Mouse (Mus musculus): ENCODE data around the gene Rnf141. TPM values are rescaled to one million over a fixed set of nuclear protein-coding genes. Genes with fewer than 3 reads are reported as not detected.

The Rnf141 gene
- polyA plus RNA-seq, 1 experiment = 79.9 TPM

DNA sequence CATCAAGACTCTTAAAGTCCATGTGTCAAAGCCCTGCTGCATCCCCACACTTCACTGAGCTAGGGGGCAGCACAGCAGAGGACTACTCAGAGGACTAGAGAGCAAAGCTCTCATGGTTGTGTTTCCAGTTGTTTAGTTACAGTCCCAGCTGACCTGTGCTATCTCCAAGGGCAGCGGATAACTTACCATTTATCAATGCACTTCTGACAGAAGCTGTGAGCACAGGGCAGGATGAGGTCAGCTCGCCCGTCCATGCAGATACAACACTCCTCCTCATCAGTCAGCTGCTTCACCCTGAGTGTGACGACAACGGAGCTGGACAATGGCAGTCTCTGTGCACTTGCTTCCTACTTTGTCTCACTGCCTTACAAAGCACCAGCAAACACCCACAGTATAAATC lies 23.2 kb downstream of the Rnf141 start:
- Histone ChIP-seq H3K4me1 (ENCODE audit: control insufficient read depth, insufficient read depth, low read length) (peaks cover 7% of the 10 kb centered on the region), H3K27ac (ENCODE audit: insufficient read depth, low read length) (no peak overlapping the region), H3K4me3 (ENCODE audit: insufficient read depth, low read length) (no peak overlapping the region)
- TF ChIP-seq POLR2A (IDR thresholded peaks at IDR 0.05; ENCODE audit: extremely low read depth, insufficient read depth, low read length) = no peak
- TF ChIP-seq CTCF (IDR thresholded peaks at IDR 0.05; ENCODE audit: extremely low read depth, insufficient read depth, low read length) = 0 out of 2 replicates have a peak, but pooled peaks have one; percentile 10

- H3K4me1 ChIP-seq (ENCODE audit: control insufficient read depth, insufficient read depth, low read length) = peaks cover 5% of the 10 kb centered on the region
- H3K4me3 ChIP-seq (ENCODE audit: insufficient read depth, low read length) = no peak overlapping the region
- H3K27ac ChIP-seq (ENCODE audit: insufficient read depth, low read length) = no peak overlapping the region
- TF ChIP-seq POLR2A (IDR thresholded peaks at IDR 0.05; ENCODE audit: extremely low read depth, insufficient read depth, low read length) (no peak), CTCF (IDR thresholded peaks at IDR 0.05; ENCODE audit: extremely low read depth, insufficient read depth, low read length) (no peak)
Measured at GRCm38 (mm10) chr7:110818787-110819350, 25.4 kb downstream of the Rnf141 start.

DNA sequence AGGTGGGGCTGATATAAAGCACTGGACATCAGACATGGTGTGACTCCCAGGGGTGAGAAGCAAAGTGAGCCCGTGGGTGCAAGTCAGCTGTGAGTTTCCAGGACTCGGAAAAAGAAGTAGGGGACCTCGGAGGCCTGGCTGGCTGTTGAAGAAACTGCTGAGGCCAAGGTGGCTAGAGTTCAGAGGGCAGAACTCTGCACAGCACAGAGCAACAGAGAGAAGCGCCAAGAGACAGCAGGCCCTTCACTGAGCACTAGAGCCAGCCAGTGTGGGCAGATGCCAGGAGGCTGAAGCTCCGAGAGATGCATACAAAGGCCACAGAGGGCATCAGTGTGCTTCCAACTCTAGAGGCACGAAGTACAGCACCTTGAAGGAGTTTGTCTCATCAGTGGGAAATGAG lies 26.1 kb downstream of the Rnf141 start:
- TF ChIP-seq CTCF (IDR thresholded peaks at IDR 0.05; ENCODE audit: extremely low read depth, insufficient read depth, low read length) (no peak), POLR2A (IDR thresholded peaks at IDR 0.05; ENCODE audit: extremely low read depth, insufficient read depth, low read length) (no peak)
- H3K27ac ChIP-seq (ENCODE audit: insufficient read depth, low read length) = no peak overlapping the region
- H3K4me3 ChIP-seq (ENCODE audit: insufficient read depth, low read length) = no peak overlapping the region
- H3K4me1 ChIP-seq (ENCODE audit: control insufficient read depth, insufficient read depth, low read length) = peaks cover 5% of the 10 kb centered on the region

GRCm38 (mm10) chr7:110816037-110816436 lies 28.2 kb downstream of the Rnf141 start:
- Histone ChIP-seq H3K4me3 (ENCODE audit: insufficient read depth, low read length) (no peak overlapping the region), H3K27ac (ENCODE audit: insufficient read depth, low read length) (no peak overlapping the region), H3K4me1 (ENCODE audit: control insufficient read depth, insufficient read depth, low read length) (peaks cover 1% of the 10 kb centered on the region; the same call in 1 of the 2 replicates)
- TF ChIP-seq POLR2A (IDR thresholded peaks at IDR 0.05; ENCODE audit: extremely low read depth, insufficient read depth, low read length) (no peak), CTCF (IDR thresholded peaks at IDR 0.05; ENCODE audit: extremely low read depth, insufficient read depth, low read length) (peak; percentile 84)

GRCm38 (mm10) chr7:110813983-110814382 lies 30.3 kb downstream of the Rnf141 start:
- no peak overlapping the region for H3K27ac ChIP-seq (ENCODE audit: insufficient read depth, low read length)
- H3K4me3 ChIP-seq (ENCODE audit: insufficient read depth, low read length) = no peak overlapping the region
- H3K4me1 ChIP-seq (ENCODE audit: control insufficient read depth, insufficient read depth, low read length) = peaks cover 3% of the 10 kb centered on the region; the same call in 1 of the 2 replicates
- TF ChIP-seq CTCF (IDR thresholded peaks at IDR 0.05; ENCODE audit: extremely low read depth, insufficient read depth, low read length) (no peak), POLR2A (IDR thresholded peaks at IDR 0.05; ENCODE audit: extremely low read depth, insufficient read depth, low read length) (no peak)

GRCm38 (mm10) chr7:110811529-110811928 lies 32.7 kb downstream of the Rnf141 start:
- TF ChIP-seq POLR2A (IDR thresholded peaks at IDR 0.05; ENCODE audit: extremely low read depth, insufficient read depth, low read length) (no peak), CTCF (IDR thresholded peaks at IDR 0.05; ENCODE audit: extremely low read depth, insufficient read depth, low read length) (no peak)
- H3K4me3 ChIP-seq (ENCODE audit: insufficient read depth, low read length) = no peak overlapping the region
- H3K4me1 ChIP-seq (ENCODE audit: control insufficient read depth, insufficient read depth, low read length) = peaks cover 2% of the 10 kb centered on the region; the same call in 1 of the 2 replicates
- H3K27ac ChIP-seq (ENCODE audit: insufficient read depth, low read length) = no peak overlapping the region

GRCm38 (mm10) chr7:110810995-110811394 lies 33.3 kb downstream of the Rnf141 start:
- H3K4me3 ChIP-seq (ENCODE audit: insufficient read depth, low read length) = no peak overlapping the region
- H3K27ac ChIP-seq (ENCODE audit: insufficient read depth, low read length) = no peak overlapping the region
- TF ChIP-seq CTCF (IDR thresholded peaks at IDR 0.05; ENCODE audit: extremely low read depth, insufficient read depth, low read length) (no peak), POLR2A (IDR thresholded peaks at IDR 0.05; ENCODE audit: extremely low read depth, insufficient read depth, low read length) (no peak)
- peaks cover 2% of the 10 kb centered on the region; the same call in 1 of the 2 replicates for H3K4me1 ChIP-seq (ENCODE audit: control insufficient read depth, insufficient read depth, low read length)

DNA sequence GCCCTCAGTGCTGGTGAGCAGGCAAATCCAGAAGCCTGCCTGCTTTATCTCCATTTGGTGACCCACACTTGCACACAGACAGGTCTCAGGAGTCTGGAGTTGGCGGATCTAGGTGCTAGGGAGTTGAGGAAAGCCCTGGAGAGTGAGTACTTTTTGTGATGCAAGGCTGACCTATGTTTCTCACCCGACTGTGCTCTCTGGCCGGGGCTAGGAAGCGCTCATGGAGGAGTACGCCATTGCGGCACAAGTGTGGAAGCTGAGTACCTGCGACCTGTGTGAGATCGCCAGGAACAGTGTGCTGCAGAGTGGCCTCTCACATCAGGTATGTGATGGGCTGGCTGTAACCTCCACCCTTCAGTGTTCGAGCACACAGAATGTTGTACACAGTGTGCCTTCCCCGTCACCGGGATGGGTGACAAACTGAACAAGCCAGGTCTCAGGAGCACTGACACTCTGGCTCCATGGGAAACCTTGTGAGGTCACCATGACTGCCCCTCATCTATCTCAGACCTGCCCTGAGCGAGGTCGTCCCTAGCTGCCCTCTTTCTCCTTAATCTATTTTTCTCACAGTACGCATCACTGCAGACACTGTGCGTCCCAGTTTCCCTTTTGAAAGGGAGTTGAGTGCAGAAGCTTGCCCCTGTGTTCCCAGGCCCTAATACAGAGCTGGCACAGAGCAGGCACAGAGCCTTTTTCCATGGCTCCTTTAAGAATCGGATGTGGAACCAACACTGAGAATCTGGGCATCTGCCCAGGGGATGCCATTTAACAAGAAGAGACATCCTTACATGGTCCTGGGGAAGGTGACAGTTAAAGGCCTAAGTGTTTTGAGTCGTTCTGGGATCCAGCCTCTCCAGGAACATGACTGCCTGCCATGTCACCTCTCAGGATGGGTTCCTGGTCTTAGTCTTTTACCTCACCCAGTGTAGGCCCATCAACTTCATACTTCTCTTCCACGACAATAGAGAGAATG lies 34.4 kb downstream of the Rnf141 start:
- TF ChIP-seq POLR2A (IDR thresholded peaks at IDR 0.05; ENCODE audit: extremely low read depth, insufficient read depth, low read length) = no peak
- no peak overlapping the region for H3K4me3 ChIP-seq (ENCODE audit: insufficient read depth, low read length)
- peaks cover 2% of the 10 kb centered on the region; the same call in 1 of the 2 replicates for H3K4me1 ChIP-seq (ENCODE audit: control insufficient read depth, insufficient read depth, low read length)
- H3K27ac ChIP-seq (ENCODE audit: insufficient read depth, low read length) = no peak overlapping the region

- no peak for TF ChIP-seq CTCF (IDR thresholded peaks at IDR 0.05; ENCODE audit: extremely low read depth, insufficient read depth, low read length)
- no peak for TF ChIP-seq POLR2A (IDR thresholded peaks at IDR 0.05; ENCODE audit: extremely low read depth, insufficient read depth, low read length)
- H3K4me1 ChIP-seq (ENCODE audit: control insufficient read depth, insufficient read depth, low read length) = peaks cover 2% of the 10 kb centered on the region; the same call in 1 of the 2 replicates
- no peak overlapping the region for H3K27ac ChIP-seq (ENCODE audit: insufficient read depth, low read length)
- H3K4me3 ChIP-seq (ENCODE audit: insufficient read depth, low read length) = no peak overlapping the region
Measured at GRCm38 (mm10) chr7:110808962-110809361, 35.3 kb downstream of the Rnf141 start.

All from cortical plate, adult 2 months (tissue).